Mouse (Mus musculus) adrenal gland, adult 18-20 months (tissue): ENCODE results near the gene Pdzd2. TPM values are rescaled to one million over a fixed set of nuclear protein-coding genes. Genes with fewer than 3 reads are reported as not detected.

Experiments
- DNase-seq, 2 experiments: peaks; one replicate each; pipeline ENCODE4 v3.0.0; 2021 to 2022; ENCODE audit warnings: low spot score in 2 of 2
- total RNA-seq, 2 experiments: library from RNA; stranded (reverse); gene quantifications; 1 replicate in 1 of 2; 2 replicates in 1 of 2; pipeline ENCODE4 v1.2.3; 2021

The Pdzd2 gene
- total RNA-seq, 2 experiments from 2014 or later = 15.0 to 26.0 TPM

GRCm38 (mm10) chr15:12543686-12544325, 195.9 kb downstream of the Pdzd2 start:
- DNase-seq = no peak

GRCm38 (mm10) chr15:12542316-12542715, 197.4 kb downstream of the Pdzd2 start:
- no peak for DNase-seq

GRCm38 (mm10) chr15:12539618-12540302, 200.0 kb downstream of the Pdzd2 start:
- no peak for DNase-seq

GRCm38 (mm10) chr15:12533254-12533653, 206.5 kb downstream of the Pdzd2 start:
- no peak for DNase-seq

DNA sequence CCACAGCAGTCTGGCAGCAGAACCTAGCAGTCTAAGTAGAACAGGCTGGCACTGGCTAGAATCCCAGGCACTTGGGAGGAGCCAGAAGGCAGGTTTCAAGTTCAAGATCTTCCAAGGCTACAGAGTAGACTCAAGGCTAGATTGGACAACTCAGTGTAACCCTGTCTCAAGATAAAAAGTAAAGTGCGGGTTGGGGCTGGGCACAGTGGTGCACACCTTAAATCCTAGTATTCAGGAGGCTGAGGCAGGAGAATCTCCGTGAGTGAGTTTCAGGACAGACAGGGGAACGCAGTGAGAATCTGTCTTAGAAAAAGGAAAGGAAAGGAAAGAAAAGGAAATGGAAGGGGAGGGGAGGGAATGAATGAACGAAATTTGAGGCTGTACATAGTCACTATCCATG, 207.2 kb downstream of the Pdzd2 start:
- no peak for DNase-seq

GRCm38 (mm10) chr15:12522810-12523209, 216.9 kb downstream of the Pdzd2 start:
- no peak for DNase-seq

DNA sequence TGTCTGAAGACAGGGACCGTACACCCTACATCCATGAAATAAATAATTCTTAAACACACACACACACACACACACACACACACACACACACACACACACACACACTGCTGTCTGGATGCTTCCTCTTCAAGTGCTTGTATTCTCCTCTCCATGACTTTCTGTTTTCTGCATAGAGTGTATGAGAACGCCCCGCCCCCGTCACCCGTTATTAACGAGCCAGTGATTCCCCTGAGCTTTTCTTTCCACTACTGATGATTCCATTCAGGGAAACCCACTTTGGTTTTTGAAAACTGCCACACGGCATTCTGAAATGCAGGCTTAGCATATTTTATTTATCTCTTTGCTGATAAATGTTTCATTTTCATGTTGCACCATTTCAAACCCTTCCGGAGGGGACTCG, 219.4 kb downstream of the Pdzd2 start:
- no peak for DNase-seq

- DNase-seq = no peak
Measured at GRCm38 (mm10) chr15:12518370-12518973, 221.3 kb downstream of the Pdzd2 start.

- no peak for DNase-seq
Measured at GRCm38 (mm10) chr15:12517314-12517813, 222.4 kb downstream of the Pdzd2 start.

- no peak for DNase-seq
Measured at GRCm38 (mm10) chr15:12515272-12515844, 224.4 kb downstream of the Pdzd2 start.

DNA sequence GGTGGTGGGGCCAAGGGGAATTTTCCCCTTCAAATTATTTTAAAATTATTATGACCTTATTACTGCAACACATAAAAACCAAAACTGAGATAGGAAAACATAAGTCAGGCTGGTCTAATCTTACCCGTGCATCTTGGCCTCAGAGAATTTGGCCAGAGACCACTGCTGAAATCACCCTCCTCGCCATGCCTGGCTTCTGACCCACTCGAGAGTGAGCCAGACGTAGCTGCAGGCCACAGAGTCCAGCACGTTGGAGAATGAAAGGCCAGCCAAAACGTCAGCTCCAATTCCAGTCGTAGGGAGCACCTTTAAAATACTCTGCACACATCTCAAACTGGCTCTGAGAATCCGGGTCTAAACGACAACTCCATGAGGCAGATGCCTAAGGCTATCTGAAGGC, 226.2 kb downstream of the Pdzd2 start:
- no peak for DNase-seq

DNA sequence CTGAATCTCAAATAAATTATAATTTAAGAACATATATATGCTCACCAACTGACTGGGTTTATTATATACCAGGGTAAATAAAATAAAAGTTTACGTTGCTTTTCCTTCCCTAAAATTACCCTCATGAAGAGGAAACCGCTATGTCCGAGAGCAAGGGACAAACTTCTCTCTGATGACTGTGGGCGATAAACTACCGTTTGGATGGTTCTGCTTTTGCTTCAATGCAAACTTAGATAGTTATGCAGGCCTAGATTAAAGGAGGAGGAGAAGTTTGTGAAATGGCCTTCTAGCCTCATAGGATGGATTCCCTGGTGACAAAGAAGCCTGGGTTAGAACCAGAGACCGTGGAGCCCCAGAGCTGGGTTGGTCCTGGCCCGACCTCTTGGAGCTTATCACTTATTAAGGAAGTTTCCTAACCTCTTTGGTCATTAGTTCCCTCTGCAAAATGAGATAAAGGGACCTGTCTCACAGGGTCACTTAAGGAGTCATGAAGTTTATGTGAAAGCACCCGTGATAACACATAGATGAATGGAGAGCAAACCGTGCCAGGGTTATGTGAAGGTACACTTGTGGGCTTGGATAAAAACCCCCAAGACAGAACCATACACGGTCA, 230.9 kb downstream of the Pdzd2 start:
- DNase-seq = no peak

- DNase-seq = no peak
Measured at GRCm38 (mm10) chr15:12507523-12507922, 232.2 kb downstream of the Pdzd2 start.

GRCm38 (mm10) chr15:12506514-12506913, 233.2 kb downstream of the Pdzd2 start:
- DNase-seq = no peak

DNA sequence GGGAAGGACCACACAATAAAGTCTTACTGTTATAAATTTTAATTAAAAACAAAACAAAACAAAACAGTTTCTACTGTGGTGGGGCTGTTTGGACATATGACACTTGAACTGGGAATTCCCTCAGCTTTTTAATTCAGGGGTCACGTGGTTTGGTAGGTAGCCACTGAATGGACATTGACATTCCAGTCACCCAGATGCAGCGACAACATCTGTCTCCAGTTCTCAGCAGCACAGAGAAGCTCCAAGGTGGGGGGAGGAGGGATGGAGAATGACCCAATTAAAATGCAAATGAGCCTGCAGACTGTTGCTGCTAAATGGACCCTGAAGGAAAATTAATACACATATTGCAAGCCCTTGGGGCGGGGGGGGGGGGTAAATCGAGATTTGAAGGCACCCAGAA, 233.6 kb downstream of the Pdzd2 start:
- DNase-seq = no peak

GRCm38 (mm10) chr15:12505556-12505955, 234.2 kb downstream of the Pdzd2 start:
- no peak for DNase-seq

DNA sequence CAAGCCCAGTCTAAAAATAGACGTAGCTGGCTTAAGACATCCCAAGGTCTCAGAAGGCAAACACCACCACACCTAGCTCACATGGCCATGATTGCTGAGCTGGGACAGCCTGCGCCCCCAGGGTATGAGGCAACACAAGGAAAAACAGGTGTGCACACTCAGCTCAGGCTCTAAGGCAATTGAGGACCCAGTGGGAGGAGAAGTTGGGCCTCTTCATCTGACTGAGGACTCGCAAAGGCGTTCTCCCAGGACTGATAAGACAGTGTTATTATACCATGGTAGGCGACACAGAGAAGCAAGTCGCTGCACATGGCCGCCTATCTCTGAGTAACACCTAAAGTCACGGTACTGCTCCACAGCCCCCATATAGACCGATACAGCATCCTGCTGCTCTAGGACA, 235.8 kb downstream of the Pdzd2 start:
- no peak for DNase-seq

GRCm38 (mm10) chr15:12501924-12502548, 237.7 kb downstream of the Pdzd2 start:
- no peak for DNase-seq

DNA sequence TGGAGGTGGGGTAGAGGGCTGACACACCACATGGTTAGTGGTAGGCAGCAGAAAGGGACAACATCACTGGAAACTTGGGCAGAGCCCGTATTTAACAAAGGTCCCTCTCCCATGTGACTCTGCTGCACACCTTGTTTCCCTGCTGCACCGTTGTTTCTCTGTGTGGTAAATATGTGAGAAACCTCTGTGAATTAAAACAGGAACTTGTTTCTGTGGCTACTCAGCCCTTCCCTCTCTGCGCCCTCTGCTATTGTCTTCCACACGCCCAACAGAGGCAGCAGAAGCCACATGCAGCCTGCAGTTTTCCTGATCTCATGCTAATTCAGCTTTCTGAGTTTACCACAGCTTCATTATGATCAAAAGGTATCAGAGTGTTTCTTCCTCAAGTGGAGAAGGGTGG, 239.1 kb downstream of the Pdzd2 start:
- DNase-seq = no peak

DNA sequence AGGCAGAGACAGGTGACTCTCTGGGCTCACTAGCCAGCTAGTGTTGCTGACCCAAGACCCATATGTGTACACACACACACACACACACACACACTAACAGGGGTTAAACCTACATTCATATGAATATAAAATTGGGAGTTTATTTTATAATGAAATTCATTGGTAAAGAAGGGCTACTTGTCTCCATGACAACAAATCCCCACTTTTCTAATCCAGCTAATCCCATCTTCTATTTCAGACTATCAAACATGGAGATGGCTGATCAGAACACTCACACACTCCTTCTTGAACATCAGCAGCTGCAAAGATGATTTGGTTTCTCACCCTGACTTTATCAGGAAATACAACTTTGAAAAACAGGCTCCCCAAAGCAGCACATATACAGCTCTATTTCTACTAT, 245.6 kb downstream of the Pdzd2 start:
- no peak for DNase-seq

GRCm38 (mm10) chr15:12493258-12493657, 246.5 kb downstream of the Pdzd2 start:
- DNase-seq = no peak
